Mouse (Mus musculus): ENCODE data around the gene AC109138.7.

The AC109138.7 gene

DNA sequence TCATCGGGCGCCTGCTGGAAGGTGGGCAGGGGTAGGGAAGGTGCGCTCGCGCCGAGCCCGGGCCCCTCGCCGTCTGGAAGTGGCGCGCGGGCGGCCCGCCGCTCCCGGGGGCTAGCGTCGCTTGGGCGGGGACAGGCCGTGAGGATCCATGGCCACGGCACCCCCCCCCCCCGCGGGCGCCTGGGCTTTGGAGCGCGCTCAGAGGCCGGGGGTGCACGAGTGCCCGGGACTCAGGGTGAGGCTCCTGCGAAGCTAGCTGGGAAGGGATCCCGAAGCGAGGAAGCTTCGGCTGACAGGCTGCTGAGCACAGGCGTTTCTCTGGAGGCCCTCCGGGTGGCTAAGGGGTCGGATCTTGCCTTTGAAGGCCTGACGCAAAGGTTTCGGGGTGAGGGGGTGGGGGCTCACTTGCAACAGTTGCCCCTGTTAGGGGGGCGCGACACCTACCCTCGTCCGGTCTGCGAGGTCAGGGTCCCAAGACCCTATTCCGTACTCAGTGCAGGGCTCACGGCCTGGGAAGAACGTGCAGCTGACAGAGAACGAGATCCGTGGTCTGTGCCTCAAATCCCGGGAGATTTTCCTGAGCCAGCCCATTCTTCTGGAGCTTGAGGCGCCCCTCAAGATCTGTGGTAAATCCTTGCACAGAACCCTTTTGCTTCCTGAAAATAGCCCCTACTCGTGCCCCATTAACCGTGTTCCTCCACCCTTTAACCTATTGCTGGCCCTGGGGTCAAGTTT lies 21.7 kb upstream of the AC109138.7 start:
- peak; percentile 40 for DNase-seq (ENCODE audit: low read depth, low spot score)

DNA sequence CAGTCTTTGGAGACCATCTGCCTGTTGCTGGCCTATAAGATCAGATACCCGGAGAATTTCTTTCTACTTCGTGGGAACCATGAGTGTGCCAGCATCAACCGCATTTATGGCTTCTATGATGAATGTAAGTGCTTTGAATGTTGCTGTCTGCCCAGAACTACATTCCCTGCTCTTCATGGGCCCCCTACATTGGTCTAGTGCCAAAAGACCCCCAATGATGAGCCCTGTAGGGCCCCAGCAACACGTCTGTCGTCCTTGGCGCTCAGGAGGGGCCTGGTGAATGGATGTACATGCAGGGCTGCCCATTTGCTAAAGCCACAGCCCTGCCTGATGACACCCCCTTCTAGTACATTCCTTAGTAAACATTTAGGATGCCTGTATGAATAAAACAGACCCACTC lies 21.0 kb upstream of the AC109138.7 start:
- DNase-seq (ENCODE audit: low read depth, low spot score) = no peak

DNA sequence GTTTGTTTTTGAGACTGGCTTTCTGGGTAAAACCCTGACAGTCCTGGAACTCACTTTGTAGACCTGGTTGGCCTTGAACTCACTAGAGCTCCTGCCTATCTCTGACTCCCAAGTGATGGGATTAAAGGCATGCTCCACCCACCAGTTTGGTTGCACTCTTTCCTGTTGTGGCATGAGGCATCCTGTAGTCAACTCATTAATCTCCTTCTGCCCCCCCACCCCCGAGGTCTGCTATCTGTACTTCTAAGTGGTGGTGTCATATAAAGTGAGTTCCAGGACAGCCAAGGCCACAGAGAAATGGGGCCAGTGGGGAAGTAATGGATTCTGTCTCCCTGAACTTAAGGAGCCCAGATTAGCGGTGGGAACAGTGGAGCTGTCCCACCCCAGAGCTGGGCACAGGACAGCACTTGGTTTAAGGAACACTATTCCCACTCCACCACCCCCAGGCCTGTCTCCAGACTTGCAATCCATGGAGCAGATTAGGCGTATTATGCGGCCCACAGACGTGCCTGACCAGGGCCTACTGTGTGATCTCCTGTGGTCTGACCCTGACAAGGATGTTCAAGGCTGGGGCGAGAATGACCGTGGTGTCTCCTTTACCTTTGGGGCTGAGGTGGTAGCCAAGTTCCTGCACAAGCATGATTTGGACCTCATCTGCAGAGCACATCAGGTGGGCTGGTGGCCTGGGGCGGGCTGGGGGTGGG lies 20.0 kb upstream of the AC109138.7 start:
- DNase-seq (ENCODE audit: low read depth, low spot score) = no peak

DNA sequence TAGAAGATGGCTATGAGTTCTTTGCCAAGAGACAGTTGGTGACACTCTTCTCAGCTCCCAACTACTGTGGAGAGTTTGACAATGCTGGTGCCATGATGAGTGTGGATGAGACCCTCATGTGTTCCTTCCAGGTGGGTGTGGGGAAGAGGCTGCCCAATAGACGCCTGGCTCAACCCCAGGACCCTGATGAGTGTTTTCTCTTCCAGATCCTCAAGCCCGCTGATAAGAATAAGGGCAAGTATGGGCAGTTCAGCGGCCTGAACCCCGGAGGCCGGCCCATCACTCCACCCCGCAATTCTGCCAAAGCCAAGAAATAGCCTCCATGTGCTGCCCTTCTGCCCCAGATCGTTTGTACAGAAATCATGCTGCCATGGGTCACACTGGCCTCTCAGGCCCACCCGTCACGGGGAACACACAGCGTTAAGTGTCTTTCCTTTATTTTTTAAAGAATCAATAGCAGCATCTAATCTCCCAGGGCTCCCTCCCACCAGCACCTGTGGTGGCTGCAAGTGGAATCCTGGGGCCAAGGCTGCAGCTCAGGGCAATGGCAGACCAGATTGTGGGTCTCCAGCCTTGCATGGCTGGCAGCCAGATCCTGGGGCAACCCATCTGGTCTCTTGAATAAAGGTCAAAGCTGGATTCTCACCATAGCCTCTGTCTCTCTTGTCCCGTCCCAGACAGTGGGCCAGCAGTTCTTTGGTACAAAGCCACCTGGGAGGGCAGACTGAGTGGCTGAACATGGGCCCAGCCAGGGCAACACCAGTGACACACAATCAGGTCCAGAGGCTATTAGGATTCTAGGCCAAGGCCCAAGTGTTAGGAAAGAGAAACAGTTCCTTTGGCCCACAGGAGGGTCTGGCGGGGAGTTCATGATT lies 19.1 kb upstream of the AC109138.7 start:
- DNase-seq (ENCODE audit: low read depth, low spot score) = no peak

GRCm38 (mm10) chr19:4196048-4196447 lies 18.1 kb upstream of the AC109138.7 start:
- DNase-seq (ENCODE audit: low read depth, low spot score) = no peak

DNA sequence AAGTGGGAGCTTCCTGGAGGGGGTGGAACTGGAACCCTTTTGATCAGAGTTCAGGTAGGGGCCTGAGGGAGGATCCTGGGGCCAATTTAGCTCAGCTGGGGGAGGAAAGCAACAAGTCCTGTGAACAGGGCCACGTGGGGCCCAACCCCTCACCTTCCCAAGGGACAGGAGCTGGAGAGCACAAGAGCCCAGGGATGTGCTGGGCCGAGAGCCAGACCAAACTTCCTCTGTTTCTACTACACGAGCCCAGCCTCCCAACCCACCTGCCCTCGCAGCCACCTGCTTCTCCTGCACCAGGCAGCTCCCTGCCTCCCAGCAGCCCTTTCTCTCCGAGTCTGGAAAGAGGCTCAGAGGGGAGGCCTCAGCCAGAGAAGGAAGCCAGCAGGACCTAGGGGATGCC lies 17.6 kb upstream of the AC109138.7 start:
- no peak for DNase-seq (ENCODE audit: low read depth, low spot score)

GRCm38 (mm10) chr19:4197180-4197579 lies 17.0 kb upstream of the AC109138.7 start:
- DNase-seq (ENCODE audit: low read depth, low spot score) = no peak

GRCm38 (mm10) chr19:4201291-4201909 lies 12.8 kb upstream of the AC109138.7 start, which contains the start of gene Rad9a:
TSS of gene Rad9a (minus strand) at chr19:4201662.
- DNase-seq (ENCODE audit: low read depth, low spot score) = peak; percentile 97

DNA sequence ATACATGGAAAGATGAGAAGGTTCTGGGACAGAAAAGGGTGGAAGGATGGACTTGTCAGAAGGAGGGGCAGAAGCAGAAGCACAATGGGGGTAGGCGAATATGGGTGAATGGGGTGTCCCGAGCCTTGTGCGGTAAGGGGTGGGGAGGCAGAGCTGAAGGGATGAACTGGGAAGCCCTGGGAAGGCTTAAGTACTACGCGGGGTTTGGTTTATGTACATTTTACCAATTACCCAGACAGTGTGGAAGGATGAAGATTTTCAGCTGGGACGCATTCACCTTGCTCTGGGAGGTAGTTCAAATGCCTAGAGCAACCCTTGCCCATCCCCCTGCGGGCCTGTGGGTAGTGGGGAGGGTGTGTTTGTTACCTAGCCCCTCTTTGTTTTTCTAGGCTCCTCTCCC lies 12.0 kb upstream of the AC109138.7 start:
- DNase-seq (ENCODE audit: low read depth, low spot score) = no peak

GRCm38 (mm10) chr19:4203148-4203547 lies 11.0 kb upstream of the AC109138.7 start:
- peak; percentile 52 for DNase-seq (ENCODE audit: low read depth, low spot score)

- DNase-seq (ENCODE audit: low read depth, low spot score) = peak; percentile 48
These were observed 10.4 kb upstream of the AC109138.7 start for GRCm38 (mm10) chr19:4203604-4204326.

DNA sequence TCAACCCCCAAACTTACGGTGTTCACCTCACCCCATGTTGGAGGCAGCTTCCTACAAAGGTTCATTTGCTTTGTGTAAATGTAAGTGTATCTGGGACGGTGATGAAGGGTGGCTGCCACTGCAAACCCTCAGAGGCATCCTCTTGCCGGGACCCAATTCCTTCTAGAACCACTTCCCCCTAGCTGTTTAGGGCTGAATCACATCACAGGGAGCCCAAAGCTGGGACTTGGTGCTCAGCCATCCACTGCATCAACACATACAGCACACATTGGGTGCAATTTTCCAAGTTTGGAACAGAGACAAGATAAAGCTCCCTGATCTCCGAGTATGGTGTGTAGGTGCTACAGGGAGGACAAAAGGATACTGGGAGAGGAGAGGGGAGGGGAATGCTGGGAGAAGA lies 9.3 kb upstream of the AC109138.7 start:
- DNase-seq (ENCODE audit: low read depth, low spot score) = no peak

DNA sequence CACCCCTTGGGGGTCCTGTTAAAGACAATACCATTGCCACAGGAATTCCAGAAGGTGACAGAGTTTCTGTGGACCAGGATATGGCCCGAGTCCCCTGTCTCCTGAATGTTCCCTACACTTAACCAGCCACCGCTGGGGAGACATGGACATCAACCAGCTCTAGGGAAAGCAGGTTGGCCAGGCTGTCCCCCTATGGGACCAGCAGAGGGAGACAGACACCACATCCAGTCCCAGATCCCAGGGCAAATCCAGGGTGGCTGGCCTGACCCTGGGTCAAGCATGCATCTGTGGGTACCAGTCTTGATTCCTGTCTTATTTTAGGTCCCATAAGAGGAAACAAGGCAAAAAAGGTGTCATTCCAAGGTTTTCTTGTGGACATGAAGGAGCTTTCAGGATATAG lies 7.2 kb upstream of the AC109138.7 start:
- peak; percentile 67 for DNase-seq (ENCODE audit: low read depth, low spot score)

GRCm38 (mm10) chr19:4208563-4208962 lies 5.6 kb upstream of the AC109138.7 start:
- no peak for DNase-seq (ENCODE audit: low read depth, low spot score)

- DNase-seq (ENCODE audit: low read depth, low spot score) = no peak
These were observed 2.1 kb upstream of the AC109138.7 start for GRCm38 (mm10) chr19:4211891-4212588.

DNA sequence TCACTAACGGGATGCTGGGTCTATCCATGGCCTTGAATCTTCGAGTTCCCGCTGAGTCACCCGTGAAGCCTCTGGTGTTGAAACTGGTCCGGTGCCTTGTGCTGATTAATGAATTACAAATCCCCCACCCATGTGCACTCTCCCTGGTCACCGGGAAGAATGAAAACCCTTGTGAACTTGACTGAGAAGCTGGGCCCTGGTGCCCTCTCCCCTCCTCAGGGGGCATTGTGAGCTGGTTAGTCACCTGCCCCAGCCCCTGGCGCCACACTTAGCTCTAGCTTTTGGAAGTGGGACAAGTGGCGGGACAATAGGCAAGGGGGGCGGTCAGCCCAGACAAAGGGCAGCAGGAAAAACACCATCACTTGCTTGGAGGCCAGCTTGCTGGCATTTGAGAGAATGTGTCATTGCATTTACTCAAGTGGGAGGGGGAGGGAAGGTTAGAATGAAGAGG lies 608 bp upstream of the AC109138.7 start:
- no peak for DNase-seq (ENCODE audit: low read depth, low spot score)

DNA sequence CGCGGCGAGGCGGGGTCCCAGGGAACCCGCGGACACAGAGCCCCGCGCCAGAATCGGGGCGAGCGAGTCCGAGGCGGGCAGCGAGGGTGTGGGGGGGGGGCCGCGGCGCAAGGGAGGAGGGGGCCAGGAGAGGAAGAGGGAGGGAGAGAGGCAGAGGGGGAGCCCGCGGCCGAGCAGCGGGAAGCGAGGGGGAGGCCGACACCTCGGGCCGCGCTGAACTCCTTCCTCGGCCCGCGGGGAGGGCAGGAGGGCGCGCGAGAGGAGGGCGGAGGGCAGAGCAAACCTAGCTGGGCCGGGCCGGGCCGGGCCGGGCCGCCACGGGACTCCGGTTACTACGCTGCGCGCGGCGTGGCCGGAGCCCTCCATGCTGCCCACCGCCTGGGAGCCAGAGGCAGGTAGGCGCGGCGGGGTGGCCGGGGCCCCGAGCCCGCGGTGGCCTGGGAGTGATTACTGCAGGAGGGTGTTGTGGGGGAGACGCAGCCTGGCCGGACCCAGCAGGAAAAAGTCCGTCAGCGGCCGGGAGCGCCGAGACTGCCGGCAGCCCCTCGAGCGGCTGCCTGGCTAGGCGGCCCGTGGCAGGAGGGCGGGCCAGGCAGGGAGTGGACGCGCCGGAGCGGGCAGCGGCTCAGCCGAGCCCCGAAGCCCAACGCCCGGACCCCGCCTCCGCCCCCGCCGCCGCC lies 754 bp downstream of the AC109138.7 start:
- DNase-seq (ENCODE audit: low read depth, low spot score) = peak; percentile 55

GRCm38 (mm10) chr19:4215451-4215840 lies 1.3 kb downstream of the AC109138.7 start:
- peak; percentile 42 for DNase-seq (ENCODE audit: low read depth, low spot score)

DNA sequence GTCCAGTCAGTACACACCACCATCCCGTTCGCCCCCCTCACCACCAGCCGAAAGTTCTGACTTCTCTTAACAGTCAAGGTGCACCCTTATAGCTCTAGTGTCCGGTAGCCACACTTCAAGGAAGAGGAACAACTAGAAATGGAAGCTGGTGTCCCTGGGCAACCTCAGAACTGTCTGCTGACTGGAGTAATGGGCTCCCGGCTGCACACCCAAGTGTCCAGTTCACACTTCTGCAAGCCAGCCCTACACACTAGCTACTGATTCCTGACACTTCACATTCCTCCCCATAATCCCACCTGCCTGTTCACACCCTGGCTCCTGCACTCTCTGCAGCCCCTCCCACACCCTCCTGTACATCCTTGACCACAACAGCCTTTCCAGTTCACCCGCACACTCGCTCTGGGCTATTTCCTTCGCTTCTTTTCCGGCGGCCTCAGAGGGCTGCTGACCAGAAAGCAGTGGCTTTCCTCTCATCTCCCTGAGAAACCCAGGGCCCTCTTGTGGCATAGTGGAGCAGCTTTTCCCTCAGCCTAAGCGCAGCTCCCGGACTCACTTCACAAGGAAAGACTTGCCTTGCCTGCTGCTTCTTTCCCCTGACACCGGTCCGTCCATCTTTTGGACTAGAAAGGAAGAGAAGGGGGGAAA lies 2.0 kb downstream of the AC109138.7 start:
- no peak for DNase-seq (ENCODE audit: low read depth, low spot score)
